Mouse (Mus musculus) midbrain, embryonic 14.5 days (tissue): ENCODE data around the gene Ppp1r14c. TPM values are rescaled to one million over a fixed set of nuclear protein-coding genes. Genes with fewer than 3 reads are reported as not detected.

Source experiments
- ATAC-seq: fragments of 200-750 bp; cut with Nextera tagmentation; 2 replicates; pipeline ENCODE4 v1.8.0; 2017; ENCODE audit warnings: moderate number of reproducible peaks, moderate library complexity; ENCODE audit not compliant: low FRiP score, low TSS enrichment
- DNase-seq: peaks from one replicate; pipeline ENCODE4 v3.0.0-alpha.2; 2015
- H3K27ac ChIP-seq: fragments of 300-500 bp; sonication (generic); replicated peaks from 2 replicates; pipeline ENCODE4 v1.5.1; 2014; ENCODE audit warnings: mild to moderate bottlenecking, low read depth, low read length, moderate library complexity
- H3K27me3 ChIP-seq: fragments of 300-500 bp; sonication (generic); 2 replicates; pipeline ENCODE4 v1.6.1; 2014; ENCODE audit warnings: low read length, control low read depth, mixed read lengths; ENCODE audit not compliant: control insufficient read depth, insufficient read depth
- H3K36me3 ChIP-seq: fragments of 300-500 bp; sonication (generic); 2 replicates; pipeline ENCODE4 v1.6.1; 2014; ENCODE audit warnings: low read length, control low read depth; ENCODE audit not compliant: control insufficient read depth, insufficient read depth
- H3K4me1 ChIP-seq: fragments of 300-500 bp; sonication (generic); 2 replicates; pipeline ENCODE4 v1.6.1; 2014; ENCODE audit warnings: mild to moderate bottlenecking, antibody characterized with exemption, low read length, control low read depth; ENCODE audit not compliant: control insufficient read depth, insufficient read depth
- H3K4me2 ChIP-seq: fragments of 300-500 bp; sonication (generic); 2 replicates; pipeline ENCODE4 v1.6.1; 2014; ENCODE audit warnings: mild to moderate bottlenecking, low read length, moderate library complexity
- H3K4me3 ChIP-seq: fragments of 300-500 bp; sonication (generic); replicated peaks from 2 replicates; pipeline ENCODE4 v1.5.1; 2014; ENCODE audit warnings: low read depth, low read length
- H3K9ac ChIP-seq: fragments of 300-500 bp; sonication (generic); replicated peaks from 2 replicates; pipeline ENCODE4 v1.6.1; 2014; ENCODE audit warnings: mild to moderate bottlenecking, low read length, moderate library complexity
- H3K9me3 ChIP-seq: fragments of 300-500 bp; sonication (generic); 2 replicates; pipeline ENCODE4 v1.6.1; 2016; ENCODE audit warnings: low read length, control low read depth, mixed read lengths; ENCODE audit not compliant: control insufficient read depth
- WGBS: fragments of 180-500 bp; shearing (Covaris S2); extraction: QIAGEN DNeasy Blood & Tissue Kit; methylation state at CpG from one replicate; pipeline ENCODE4 v1.1.7; 2014; 5-methylcytosine and 5-hydroxymethylcytosine counted together
- polyA plus RNA-seq: library from polyadenylated mRNA; unstranded; fragments of >200 nt; fragmentation: Nextera tagmentation; extraction: Ambion mirVana; gene quantifications from 2 replicates; pipeline ENCODE4 v1.2.1, GENCODE M21; 2014

The Ppp1r14c gene
- polyA plus RNA-seq, 1 experiment from 2014 or later, result 45.8 TPM

DNA sequence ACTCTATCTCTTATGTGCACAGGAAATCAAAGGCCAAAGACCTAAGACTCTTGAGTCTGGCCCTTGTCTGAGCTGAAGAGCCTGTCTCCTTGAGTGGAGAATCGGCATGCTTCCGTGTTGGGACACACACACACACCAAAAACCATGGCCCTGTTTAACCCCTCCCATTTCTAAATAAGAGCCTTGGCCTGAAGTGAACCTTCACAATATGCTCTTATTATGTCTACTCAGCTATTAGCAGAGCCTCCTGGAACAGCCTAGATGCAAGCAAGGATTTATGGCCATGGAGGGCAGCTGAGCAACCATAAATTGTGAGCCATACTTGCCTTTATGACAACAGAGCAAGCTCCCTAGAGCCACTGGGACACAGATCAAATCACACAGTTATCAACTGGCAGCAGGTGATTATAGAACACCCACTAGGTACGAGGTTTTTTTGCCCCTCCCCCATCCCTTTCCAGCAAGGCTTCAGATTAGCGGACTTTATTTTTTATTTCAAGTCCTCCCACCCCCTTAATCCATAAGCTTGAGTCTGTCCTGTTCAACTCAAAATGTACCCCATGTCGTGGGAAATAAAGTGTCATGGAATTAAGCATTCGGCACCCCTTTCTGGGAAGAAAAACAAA lies 42.3 kb downstream of the Ppp1r14c start:
- H3K9me3 ChIP-seq, result no peaks in the 10 kb centered on the region
- no peak for ATAC-seq
- no peak overlapping the region for H3K4me3 ChIP-seq
- no peak overlapping the region for H3K4me2 ChIP-seq
- no peak overlapping the region for H3K9ac ChIP-seq
- H3K36me3 ChIP-seq, result no peaks in the 10 kb centered on the region
- DNase-seq, result peak; percentile 14
- 68% methylated on average over 6 of the region's 6 CpGs for WGBS
- no peaks in the 10 kb centered on the region for H3K27me3 ChIP-seq
- no peak overlapping the region for H3K27ac ChIP-seq
- no peaks in the 10 kb centered on the region for H3K4me1 ChIP-seq

DNA sequence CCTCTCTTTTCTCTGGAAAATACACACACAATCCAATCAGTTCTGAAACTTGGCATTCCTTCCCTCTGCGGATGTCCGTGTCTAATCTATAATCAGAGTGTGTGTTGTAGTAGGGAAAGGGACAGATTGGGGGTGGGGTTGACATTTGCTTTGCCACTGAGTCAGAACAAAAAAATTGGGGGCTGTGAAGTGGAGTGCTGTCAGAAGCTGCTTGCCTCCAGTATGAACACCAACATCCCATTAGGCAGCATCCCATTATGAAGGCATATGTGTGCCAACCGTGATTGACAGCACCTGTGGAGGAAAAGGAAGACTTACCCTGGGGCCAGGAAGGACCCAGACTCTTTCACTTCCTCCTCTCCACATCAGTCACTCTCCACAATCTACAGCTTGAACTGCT lies 42.8 kb downstream of the Ppp1r14c start:
- 0 out of 2 replicates have a peak, but pooled peaks have one; percentile 18 for ATAC-seq
- H3K4me1 ChIP-seq, result no peaks in the 10 kb centered on the region
- no peaks in the 10 kb centered on the region for H3K27me3 ChIP-seq
- peak; percentile 17 for DNase-seq
- H3K27ac ChIP-seq, result no peak overlapping the region
- no peak overlapping the region for H3K4me3 ChIP-seq
- H3K4me2 ChIP-seq, result no peak overlapping the region
- H3K9ac ChIP-seq, result no peak overlapping the region
- 49% methylated on average over 3 of the region's 3 CpGs for WGBS
- no peaks in the 10 kb centered on the region for H3K9me3 ChIP-seq
- no peaks in the 10 kb centered on the region for H3K36me3 ChIP-seq

DNA sequence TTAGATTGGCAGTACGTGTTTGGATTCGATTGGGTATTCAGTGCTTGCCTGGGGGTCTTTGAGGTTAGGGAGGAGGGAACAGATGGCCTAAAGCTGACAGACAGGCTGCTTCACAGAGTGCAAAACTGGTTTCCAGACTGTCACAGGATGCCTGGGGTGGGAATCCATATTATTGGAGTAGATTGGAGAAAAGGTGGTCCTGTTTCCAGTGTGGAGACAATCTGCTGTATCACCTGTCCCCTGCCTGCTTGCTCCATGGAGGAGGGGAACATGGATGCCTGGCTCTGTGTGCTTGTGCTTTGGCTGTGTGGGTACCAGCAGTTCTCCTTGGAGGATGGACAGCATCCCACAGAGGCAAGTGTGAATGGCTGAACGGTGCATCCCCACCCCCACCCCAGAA lies 45.4 kb downstream of the Ppp1r14c start:
- DNase-seq, result no peak
- H3K9ac ChIP-seq, result no peak overlapping the region
- H3K4me2 ChIP-seq, result no peak overlapping the region
- no peaks in the 10 kb centered on the region for H3K36me3 ChIP-seq
- no peaks in the 10 kb centered on the region for H3K9me3 ChIP-seq
- H3K4me3 ChIP-seq, result no peak overlapping the region
- H3K4me1 ChIP-seq, result no peaks in the 10 kb centered on the region
- no peaks in the 10 kb centered on the region for H3K27me3 ChIP-seq
- no peak overlapping the region for H3K27ac ChIP-seq
- ATAC-seq, result peak; percentile 49; the same call in 1 of the 2 replicates
- 70% methylated on average over 3 of the region's 3 CpGs for WGBS

DNA sequence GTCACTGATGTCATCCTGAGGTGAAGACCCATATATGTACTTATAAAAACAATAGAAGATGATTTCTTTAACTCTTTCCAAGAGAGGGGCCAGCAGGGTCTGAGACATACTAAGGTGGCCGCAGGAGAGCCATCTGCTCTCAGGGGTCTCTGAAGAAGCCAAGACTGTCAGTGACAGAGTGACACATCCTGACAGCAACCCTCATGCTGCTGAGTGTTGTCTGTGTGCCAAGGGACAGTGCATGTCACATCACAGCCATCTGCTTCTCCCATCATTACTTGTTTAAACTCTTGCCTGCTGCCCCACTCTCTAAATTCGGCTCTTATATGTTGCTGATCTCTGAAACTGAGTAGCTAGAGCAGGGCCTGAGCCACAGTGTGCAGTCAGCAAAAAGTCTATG lies 45.8 kb downstream of the Ppp1r14c start:
- no peaks in the 10 kb centered on the region for H3K27me3 ChIP-seq
- no peak for DNase-seq
- no peaks in the 10 kb centered on the region for H3K4me1 ChIP-seq
- H3K27ac ChIP-seq, result no peak overlapping the region
- no peaks in the 10 kb centered on the region for H3K36me3 ChIP-seq
- H3K4me2 ChIP-seq, result no peak overlapping the region
- H3K9me3 ChIP-seq, result no peaks in the 10 kb centered on the region
- H3K4me3 ChIP-seq, result no peak overlapping the region
- 85% methylated on average over 2 of the region's 2 CpGs for whole genome bisulfite sequencing
- no peak for ATAC-seq
- no peak overlapping the region for H3K9ac ChIP-seq

DNA sequence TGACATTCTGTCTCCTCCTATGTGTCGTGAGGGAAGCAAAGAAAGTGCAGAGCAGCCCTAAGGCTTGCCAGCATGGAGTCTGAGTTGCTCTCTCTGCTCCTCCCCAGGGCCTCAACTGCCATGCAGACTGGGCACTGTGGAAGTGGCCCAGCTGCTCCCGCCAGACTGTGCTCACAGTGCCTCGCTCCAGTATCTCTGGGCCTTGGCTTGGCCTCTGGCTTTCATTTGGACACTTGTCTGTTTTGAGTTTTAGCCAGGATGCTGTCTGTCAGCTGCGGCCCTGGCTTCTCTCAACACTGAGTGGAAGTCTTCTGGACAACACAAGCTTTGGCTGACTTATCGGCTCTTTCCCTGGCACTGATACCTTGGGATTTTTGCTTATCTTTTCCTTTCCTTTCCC lies 49.0 kb downstream of the Ppp1r14c start:
- Histone ChIP-seq H3K4me1 (no peaks in the 10 kb centered on the region), H3K4me2 (no peak overlapping the region), H3K4me3 (no peak overlapping the region), H3K9me3 (no peaks in the 10 kb centered on the region), H3K27me3 (no peaks in the 10 kb centered on the region), H3K9ac (no peak overlapping the region), H3K27ac (0 out of 2 replicates have a peak overlapping the region, but pooled peaks have one; percentile 32), H3K36me3 (no peaks in the 10 kb centered on the region)
- peak; percentile 23 for DNase-seq
- 75% methylated on average over 5 of the region's 5 CpGs for WGBS
- peak; percentile 53; the same call in 1 of the 2 replicates for ATAC-seq

GRCm38 (mm10) chr10:3416565-3416964 lies 50.7 kb downstream of the Ppp1r14c start:
- no peak overlapping the region for H3K4me3 ChIP-seq
- no peaks in the 10 kb centered on the region for H3K27me3 ChIP-seq
- H3K9ac ChIP-seq, result no peak overlapping the region
- DNase-seq, result no peak
- no peaks in the 10 kb centered on the region for H3K9me3 ChIP-seq
- WGBS, result 70% methylated on average over 4 of the region's 4 CpGs
- H3K4me2 ChIP-seq, result no peak overlapping the region
- H3K36me3 ChIP-seq, result no peaks in the 10 kb centered on the region
- ATAC-seq, result no peak
- H3K27ac ChIP-seq, result no peak overlapping the region
- H3K4me1 ChIP-seq, result no peaks in the 10 kb centered on the region

GRCm38 (mm10) chr10:3417408-3417807 lies 51.6 kb downstream of the Ppp1r14c start:
- no peak for DNase-seq
- 71% methylated on average over 4 of the region's 4 CpGs for WGBS
- no peak overlapping the region for H3K9ac ChIP-seq
- no peaks in the 10 kb centered on the region for H3K9me3 ChIP-seq
- no peak overlapping the region for H3K4me3 ChIP-seq
- no peaks in the 10 kb centered on the region for H3K36me3 ChIP-seq
- H3K27ac ChIP-seq, result no peak overlapping the region
- no peak for ATAC-seq
- no peaks in the 10 kb centered on the region for H3K27me3 ChIP-seq
- H3K4me2 ChIP-seq, result no peak overlapping the region
- H3K4me1 ChIP-seq, result no peaks in the 10 kb centered on the region

- Histone ChIP-seq H3K9ac (no peak overlapping the region), H3K4me2 (no peak overlapping the region), H3K36me3 (no peaks in the 10 kb centered on the region), H3K9me3 (no peaks in the 10 kb centered on the region), H3K4me3 (no peak overlapping the region), H3K27me3 (no peaks in the 10 kb centered on the region), H3K27ac (no peak overlapping the region), H3K4me1 (no peaks in the 10 kb centered on the region)
- no peak for ATAC-seq
- no peak for DNase-seq
These were observed 58.2 kb downstream of the Ppp1r14c start for GRCm38 (mm10) chr10:3424016-3424415.

GRCm38 (mm10) chr10:3427689-3428399 lies 62.0 kb downstream of the Ppp1r14c start:
- WGBS, result 60% methylated on average over 3 of the region's 3 CpGs
- no peaks in the 10 kb centered on the region for H3K27me3 ChIP-seq
- H3K9me3 ChIP-seq, result no peaks in the 10 kb centered on the region
- H3K4me1 ChIP-seq, result no peaks in the 10 kb centered on the region
- H3K27ac ChIP-seq, result no peak overlapping the region
- DNase-seq, result peak; percentile 74
- no peaks in the 10 kb centered on the region for H3K36me3 ChIP-seq
- H3K4me3 ChIP-seq, result no peak overlapping the region
- no peak overlapping the region for H3K4me2 ChIP-seq
- ATAC-seq, result no peak
- no peak overlapping the region for H3K9ac ChIP-seq
